Mouse (Mus musculus): ENCODE results near the gene Tab1. TPM values are rescaled to one million over a fixed set of nuclear protein-coding genes. Genes with fewer than 3 reads are reported as not detected.

The Tab1 gene
- total RNA-seq, 2 experiments from 2014 or later = 14.8 to 18.4 TPM

GRCm38 (mm10) chr15:80137945-80138791, 5.2 kb downstream of the Tab1 start:
- DNase-seq = no peak

- DNase-seq = no peak
Measured at GRCm38 (mm10) chr15:80140302-80140701, 7.4 kb downstream of the Tab1 start.

GRCm38 (mm10) chr15:80140878-80141277, 8.0 kb downstream of the Tab1 start:
- no peak for DNase-seq

- DNase-seq = no peak
Measured at GRCm38 (mm10) chr15:80142130-80142529, 9.2 kb downstream of the Tab1 start.

- DNase-seq = no peak
Measured at GRCm38 (mm10) chr15:80143760-80144159, 10.8 kb downstream of the Tab1 start.

GRCm38 (mm10) chr15:80145397-80145796, 12.5 kb downstream of the Tab1 start:
- DNase-seq = no peak

- no peak for DNase-seq
Measured at GRCm38 (mm10) chr15:80146153-80146552, 13.2 kb downstream of the Tab1 start.

GRCm38 (mm10) chr15:80147090-80147489, 14.2 kb downstream of the Tab1 start:
- no peak for DNase-seq

GRCm38 (mm10) chr15:80147511-80147910, 14.6 kb downstream of the Tab1 start:
- DNase-seq = no peak

- no peak for DNase-seq
Measured at GRCm38 (mm10) chr15:80148565-80148964, 15.6 kb downstream of the Tab1 start.

- DNase-seq = no peak
Measured at GRCm38 (mm10) chr15:80149517-80149916, 16.6 kb downstream of the Tab1 start.

GRCm38 (mm10) chr15:80152663-80153062, 19.7 kb downstream of the Tab1 start:
- DNase-seq = peak; percentile 59 to 63

GRCm38 (mm10) chr15:80153757-80154156, 20.8 kb downstream of the Tab1 start:
- DNase-seq = no peak

- no peak for DNase-seq
Measured at GRCm38 (mm10) chr15:80155707-80156106, 22.8 kb downstream of the Tab1 start.

GRCm38 (mm10) chr15:80157197-80157943, 24.4 kb downstream of the Tab1 start:
- no peak for DNase-seq

GRCm38 (mm10) chr15:80158001-80158706, 25.2 kb downstream of the Tab1 start:
- DNase-seq = no peak

GRCm38 (mm10) chr15:80158707-80159090, 25.8 kb downstream of the Tab1 start:
- no peak for DNase-seq

GRCm38 (mm10) chr15:80159286-80159901, 26.5 kb downstream of the Tab1 start:
- DNase-seq = no peak

GRCm38 (mm10) chr15:80160223-80160622, 27.3 kb downstream of the Tab1 start:
- DNase-seq = no peak

GRCm38 (mm10) chr15:80160726-80161125, 27.8 kb downstream of the Tab1 start:
- peak; percentile 46 to 63 for DNase-seq

GRCm38 (mm10) chr15:80161199-80161598, 28.3 kb downstream of the Tab1 start:
- DNase-seq = no peak

GRCm38 (mm10) chr15:80162401-80162964, 29.6 kb downstream of the Tab1 start:
- no peak for DNase-seq
